Mouse (Mus musculus): ENCODE results near the gene Unc5c. TPM values are rescaled to one million over a fixed set of nuclear protein-coding genes. Genes with fewer than 3 reads are reported as not detected.

The Unc5c gene
- total RNA-seq, 2 experiments from 2014 or later: not detected

DNA sequence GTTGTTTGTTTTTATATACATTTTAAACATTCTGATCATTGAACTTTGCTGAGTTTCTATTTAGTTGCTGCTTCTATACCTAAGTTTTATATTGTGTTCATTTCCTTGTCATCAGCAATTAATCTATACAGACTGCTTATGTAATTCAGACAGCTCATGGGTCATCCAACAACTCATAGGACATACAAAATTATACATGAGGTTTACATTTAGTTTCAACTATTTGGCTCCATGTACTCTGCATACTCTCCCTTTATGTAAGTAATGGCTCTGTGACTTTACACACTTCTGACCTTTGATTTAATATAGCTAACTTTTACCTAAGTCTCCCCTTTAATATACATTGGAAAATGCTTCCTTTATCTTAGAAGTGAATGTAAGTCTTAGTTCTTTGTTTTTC, 332.4 kb downstream of the Unc5c start:
- ATAC-seq (replicated peaks; ENCODE audit: poor library complexity): no peak

DNA sequence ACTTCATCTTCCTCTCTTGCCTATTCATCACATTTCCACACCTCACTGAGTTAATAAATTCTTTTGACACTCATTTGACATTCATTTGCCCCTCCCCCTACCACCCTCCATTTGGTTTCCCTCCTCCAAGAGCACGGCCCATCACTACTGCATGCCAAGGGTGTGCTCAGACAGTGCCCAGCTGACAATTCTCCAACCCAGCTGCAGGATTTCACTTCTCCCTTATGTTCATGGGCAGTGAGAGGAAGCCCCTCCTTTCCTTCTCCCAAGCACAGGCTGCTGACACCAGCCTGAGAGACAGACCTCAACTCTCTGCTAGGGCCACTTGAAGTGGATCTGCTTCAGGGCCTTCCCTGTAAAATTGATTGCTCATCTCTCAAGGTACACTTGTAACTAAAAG, 332.8 kb downstream of the Unc5c start:
- ATAC-seq (replicated peaks; ENCODE audit: poor library complexity): peak; percentile 85

DNA sequence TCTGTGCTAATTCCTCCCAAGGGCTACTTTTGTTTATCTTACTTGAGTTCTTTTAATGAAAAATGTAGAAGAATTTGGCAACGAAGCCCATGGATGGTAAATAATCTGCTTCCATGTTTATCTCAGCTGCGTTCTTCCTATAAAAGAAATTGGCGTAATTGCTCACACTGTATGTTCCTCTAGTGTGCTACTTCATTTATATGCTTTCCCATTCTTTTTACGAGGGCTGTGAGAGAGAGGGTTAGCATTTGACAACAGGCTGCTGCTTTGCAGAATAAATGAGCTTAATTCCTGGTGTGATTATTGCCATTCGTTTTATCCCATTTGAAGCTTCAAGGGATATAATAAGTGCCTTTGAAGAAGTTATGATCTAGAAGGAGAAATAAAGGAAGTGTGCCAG, 339.1 kb downstream of the Unc5c start:
- no peak for ATAC-seq (replicated peaks; ENCODE audit: poor library complexity)

DNA sequence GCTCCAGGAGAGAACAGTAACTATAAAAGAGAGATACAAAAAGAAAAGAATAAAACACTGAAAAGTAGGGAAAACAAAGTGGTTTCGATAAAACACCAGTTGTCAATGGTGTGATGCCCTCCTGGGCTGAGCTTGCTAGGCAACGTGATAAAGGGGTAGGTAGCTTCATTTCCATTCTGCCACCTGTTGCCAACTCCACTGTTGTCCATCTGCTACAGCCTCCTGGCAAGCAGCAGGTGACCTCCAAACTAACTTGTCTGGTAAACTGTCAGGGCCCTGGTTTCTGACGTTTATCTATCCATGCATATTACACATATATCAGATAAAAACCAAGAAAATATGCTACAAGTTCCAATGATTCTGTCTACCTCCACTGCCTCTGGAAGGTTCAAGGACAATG, 344.6 kb downstream of the Unc5c start:
- no peak for ATAC-seq (replicated peaks; ENCODE audit: poor library complexity)

DNA sequence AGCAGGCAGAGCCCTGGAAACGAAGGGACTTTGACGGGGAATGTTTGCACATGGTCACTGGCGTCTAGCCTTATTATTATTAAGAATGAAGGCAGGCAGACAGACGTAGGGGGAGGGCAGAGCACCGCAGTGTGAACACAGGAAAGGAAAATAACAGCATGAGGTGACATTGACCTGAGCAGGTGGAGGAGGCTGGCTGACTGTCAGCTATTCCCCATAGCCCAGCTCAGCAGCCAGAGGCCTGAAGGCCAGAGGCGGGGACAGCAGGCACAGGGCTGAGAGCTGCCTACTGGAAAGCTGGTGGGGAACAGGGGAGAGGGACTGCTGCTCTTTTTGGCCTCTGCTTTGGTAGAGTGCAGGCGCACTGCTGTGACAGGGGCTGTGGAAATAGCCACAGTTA, 345.9 kb downstream of the Unc5c start:
- no peak for ATAC-seq (replicated peaks; ENCODE audit: poor library complexity)

DNA sequence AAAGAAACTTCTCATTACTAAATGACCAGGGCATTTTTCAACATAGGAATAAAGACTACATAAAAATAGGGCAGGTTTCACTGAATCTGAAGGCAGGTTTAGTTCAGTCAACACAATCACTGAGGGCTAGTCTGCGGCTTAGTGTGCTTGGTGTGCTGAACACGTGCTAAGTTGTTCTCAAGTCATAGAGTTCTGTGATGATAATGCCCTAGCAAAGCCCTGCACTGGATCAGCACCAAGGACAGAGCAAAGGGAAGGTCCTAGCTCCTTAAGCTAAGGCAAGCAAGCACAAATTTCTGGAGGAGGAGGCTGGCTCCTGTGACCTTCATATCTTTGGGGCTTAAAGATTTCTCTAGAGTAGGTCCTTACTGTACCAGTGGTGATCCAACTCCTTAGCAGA, 346.3 kb downstream of the Unc5c start:
- peak; percentile 90 for ATAC-seq (replicated peaks; ENCODE audit: poor library complexity)

DNA sequence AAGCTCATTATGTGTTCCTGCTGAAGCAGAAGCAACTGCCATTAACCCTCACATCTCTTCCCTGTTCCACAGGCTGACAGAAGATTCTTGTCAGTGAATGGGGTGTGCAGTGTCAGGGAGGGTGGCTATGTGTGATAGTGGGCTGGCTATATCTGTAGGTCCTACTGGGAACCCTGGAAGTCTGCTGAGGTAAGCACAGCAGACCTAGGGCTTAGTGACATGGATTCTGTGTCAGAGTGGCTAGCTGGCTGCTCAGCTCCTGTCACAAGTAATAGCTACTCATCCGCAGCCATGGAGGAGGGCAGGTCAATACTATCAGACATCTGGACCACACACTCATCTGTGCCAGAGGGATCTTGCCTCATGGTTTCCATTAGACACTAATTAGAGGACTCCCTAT, 349.8 kb downstream of the Unc5c start:
- no peak for ATAC-seq (replicated peaks; ENCODE audit: poor library complexity)

DNA sequence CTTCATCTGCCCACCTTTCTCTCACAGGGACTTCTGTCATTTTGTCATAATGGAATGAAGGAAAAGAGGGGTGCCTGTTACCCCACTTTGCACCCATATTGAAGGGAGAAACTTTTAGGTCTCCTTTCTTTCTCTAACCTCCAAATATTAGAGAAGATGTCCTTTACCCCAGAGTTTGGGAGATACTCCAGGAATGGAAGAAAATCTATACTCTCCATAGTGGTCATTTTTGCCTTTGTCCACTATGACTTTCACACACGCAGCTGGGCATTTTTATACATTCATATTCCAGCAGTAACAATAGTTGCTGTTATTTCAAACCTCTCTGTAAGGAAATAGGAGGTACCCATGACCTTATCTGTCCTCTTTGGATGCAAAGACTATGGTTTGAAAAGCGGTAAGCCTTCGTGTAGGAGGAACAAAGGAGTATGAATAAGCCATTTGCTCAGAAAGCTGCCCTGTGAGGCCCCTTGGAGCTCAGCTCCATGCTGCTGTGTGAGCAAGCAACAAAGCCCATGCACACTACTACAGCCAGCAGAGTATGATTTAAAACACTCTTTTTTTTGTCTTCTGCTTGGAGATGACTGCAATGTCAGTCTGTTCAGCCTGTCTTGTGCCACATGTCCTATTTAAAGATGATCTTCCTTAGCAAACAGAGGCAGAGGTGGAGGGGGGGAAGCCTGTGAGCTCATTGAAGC, 353.7 kb downstream of the Unc5c start:
- no peak for ATAC-seq (replicated peaks; ENCODE audit: poor library complexity)

DNA sequence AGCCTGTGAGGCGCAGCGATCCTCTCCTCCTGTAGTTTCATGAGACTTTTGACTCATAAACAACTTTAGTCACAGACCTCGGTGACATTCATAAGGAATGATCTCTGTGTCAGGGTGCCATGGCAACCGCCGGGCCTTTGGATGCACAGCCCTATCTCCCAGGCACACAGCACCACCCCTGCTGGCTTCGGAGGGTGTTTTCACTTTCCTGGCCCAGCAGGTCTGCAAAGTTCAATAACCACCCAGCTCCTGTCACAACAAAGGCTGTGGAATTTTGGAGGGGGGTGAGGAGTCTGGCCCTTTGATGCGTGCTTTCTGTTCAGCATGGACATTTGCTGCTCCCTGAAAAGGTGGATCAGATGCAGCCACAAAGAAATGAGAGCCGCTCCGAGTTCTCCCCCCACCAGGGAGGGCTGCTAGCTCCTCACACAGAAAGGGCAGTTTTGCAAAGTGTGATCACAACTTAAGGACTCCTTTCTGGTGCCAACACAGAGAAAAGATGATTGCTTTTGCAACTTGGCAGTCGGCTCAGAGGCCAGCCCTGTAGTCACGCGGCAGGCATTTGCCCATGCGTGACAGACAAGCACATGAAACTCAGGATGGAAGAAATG, 354.4 kb downstream of the Unc5c start:
- ATAC-seq (replicated peaks; ENCODE audit: poor library complexity): no peak

DNA sequence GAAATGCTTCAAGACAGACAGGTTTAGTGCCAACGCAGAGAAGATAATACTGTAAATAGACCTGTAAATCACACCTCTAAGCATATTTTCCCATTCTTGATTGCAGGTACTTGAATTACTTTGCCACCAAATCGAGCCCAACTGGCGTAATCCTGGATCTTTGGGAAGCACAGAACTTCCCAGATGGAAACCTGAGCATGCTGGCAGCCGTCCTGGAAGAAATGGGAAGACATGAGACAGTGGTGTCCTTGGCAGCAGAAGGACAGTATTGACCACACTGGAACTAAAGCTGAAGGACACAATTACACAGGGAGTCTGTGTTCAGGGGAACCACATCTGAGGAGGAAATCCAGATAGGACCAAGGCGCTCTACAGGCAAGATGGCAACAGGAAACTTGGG, 363.3 kb downstream of the Unc5c start:
- peak; percentile 31; the same call in 1 of the 2 replicates for ATAC-seq (replicated peaks; ENCODE audit: poor library complexity)

DNA sequence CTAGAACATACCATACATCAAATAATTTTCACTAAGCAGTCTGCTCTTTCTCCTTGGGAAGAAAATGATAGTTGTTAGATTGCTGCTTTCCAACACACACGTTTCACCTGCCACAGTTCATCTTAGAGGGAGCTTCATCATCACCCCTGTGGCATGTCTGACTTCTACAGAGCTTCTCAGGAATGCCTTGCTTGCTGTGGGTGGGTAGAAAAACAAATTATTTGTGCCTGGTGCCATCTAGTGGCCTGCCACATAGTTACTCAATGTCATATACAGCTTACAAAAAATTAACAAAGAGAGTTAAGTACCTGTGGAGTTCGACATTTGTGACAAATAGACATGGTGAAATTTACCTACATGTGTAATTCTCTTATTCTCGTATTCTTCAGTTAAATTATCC, 366.1 kb downstream of the Unc5c start:
- peak; percentile 96 for ATAC-seq (replicated peaks; ENCODE audit: poor library complexity)

DNA sequence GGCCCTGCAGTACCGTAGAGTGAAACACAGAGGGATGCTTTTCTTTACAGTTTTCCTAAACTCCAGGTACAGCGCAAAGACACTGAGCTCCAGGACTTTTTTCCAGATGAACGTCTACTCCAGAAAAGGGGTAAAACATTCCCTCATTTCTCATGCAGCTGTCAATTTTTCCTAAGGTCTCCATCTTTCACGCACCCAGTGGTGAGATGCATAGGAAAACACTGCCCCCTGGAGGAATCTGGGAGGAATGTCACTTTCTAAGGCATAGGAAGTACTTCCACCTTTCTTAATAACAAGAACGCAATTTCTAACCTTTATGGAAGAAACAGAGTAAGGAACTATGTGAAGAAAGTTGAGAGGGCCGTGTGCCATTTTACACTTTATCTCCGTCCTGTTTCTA, 373.8 kb downstream of the Unc5c start:
- ATAC-seq (replicated peaks; ENCODE audit: poor library complexity): peak; percentile 96

DNA sequence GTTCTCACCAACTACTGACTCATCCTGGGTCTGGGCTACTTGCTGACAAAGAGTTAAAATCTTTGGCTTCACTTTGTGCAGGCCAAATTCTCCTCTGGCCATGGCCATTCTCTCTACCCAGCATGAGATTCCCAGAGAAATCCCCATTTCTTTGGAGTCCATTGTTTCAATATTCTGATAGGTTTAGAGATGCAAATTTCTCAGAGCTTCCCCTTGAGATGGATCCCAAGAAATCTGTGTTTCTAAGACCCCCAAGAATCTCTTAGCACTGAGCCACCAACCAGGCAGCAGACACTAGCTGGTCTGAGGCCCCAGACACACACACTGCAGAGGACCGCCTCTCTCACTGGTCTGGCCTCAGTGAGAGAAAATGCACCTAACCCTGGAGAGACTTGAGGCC, 384.2 kb downstream of the Unc5c start:
- ATAC-seq (replicated peaks; ENCODE audit: poor library complexity): no peak

DNA sequence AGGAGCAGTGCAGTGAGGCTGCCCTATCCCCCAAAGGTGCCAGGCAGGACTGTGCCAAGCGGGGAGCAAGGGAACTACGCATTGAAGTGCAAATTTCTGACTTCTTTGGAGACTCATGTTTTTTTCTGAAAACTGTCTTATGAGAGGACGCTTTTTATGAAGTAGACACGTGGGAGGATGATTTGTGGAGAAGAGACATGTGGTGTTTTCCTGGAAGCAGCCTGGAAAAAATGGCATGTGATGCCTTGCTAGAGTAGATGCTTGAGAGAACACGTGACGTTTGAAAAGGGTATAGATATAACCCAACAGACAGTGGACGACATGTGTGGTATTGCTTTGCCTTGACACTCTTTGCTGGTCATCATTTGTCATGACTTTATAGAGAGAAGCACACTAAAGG, 385.1 kb downstream of the Unc5c start:
- ATAC-seq (replicated peaks; ENCODE audit: poor library complexity): no peak

DNA sequence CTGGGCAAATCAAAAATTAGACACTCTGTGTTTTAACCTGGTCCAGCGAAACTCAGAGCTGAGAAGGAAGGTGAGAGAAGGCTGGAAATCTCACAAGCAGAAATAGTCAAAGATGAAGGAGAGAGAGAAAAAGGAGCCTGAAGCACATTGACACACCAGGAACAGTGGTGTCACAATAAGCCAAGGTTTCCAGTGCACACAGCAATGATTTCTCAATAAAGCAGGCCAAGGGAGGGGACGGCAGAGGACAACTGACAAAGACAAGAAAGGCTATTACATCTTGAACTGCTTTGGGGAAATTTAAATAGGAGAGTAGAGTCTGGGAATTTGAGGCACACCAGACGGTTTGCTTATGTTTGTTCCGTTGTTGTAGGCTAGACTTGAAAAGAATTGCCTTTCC, 389.3 kb downstream of the Unc5c start:
- ATAC-seq (replicated peaks; ENCODE audit: poor library complexity): peak; percentile 79

DNA sequence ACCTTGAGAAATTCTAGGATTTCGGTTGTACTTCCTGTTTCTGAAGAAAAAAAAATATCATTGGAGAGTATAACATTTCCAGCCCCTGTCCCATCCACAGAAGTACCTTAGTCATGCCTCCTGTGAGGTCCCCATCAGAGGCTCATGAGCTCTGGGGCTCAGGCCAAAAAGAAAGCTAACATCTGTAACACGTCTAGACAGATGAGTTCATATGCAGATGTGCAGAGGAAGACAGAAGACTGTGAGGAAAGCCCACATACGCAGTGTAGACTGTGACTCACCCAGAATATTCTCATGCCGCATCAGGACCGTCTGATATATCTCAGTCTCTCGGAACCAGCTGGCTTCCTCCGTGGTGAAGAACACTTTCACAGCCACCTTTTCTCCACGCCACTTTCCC, 392.1 kb downstream of the Unc5c start:
- no peak for ATAC-seq (replicated peaks; ENCODE audit: poor library complexity)

DNA sequence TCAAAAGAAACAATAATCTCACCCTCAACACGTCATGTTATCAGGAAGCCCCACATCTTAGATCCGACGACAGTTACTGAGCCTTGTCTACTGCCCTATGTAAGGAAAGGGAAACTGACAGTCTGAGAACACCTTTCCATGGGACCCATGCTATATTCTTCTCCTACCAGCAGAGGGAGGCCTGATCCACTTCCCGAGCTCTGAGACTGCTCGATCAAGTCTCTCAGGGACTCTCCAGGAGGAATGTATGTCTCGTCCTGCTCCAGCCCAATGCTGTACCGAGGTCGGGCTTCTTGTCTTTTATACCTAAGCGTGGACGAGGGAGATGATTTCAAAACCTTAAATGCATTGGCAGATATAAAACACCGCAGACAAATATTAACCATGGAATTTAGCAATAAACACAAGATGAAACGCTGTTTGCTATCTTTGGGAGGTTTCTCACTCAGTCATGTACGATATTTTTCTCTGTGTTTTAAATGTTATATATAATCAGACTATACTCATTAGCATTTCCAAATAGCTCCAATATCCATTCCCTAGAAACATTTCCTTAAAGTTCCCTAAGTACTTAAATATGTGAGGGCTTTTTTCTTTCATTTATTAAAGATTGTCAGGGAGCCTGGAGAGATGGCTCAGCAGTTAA, 397.9 kb downstream of the Unc5c start:
- peak; percentile 100 for ATAC-seq (replicated peaks; ENCODE audit: poor library complexity)

DNA sequence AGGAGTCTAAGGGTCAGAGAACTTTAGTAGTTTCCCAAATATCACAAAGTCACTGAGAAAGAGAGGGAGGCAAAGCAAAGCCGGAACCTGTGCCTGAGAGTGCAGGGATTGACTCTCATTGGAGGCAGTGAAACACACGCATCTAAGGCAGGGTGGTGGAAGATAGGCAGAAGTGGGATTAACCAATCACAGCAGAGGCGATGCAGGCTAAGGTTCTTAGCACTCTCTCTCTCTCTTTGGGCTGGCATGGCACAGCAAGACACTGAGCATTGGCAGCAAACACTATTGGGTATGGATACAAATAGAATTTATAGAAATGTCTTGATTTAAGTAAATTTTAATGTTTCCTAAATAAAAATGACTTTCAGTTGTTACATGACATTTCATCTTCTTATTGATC, 406.8 kb downstream of the Unc5c start:
- no peak for ATAC-seq (replicated peaks; ENCODE audit: poor library complexity)

DNA sequence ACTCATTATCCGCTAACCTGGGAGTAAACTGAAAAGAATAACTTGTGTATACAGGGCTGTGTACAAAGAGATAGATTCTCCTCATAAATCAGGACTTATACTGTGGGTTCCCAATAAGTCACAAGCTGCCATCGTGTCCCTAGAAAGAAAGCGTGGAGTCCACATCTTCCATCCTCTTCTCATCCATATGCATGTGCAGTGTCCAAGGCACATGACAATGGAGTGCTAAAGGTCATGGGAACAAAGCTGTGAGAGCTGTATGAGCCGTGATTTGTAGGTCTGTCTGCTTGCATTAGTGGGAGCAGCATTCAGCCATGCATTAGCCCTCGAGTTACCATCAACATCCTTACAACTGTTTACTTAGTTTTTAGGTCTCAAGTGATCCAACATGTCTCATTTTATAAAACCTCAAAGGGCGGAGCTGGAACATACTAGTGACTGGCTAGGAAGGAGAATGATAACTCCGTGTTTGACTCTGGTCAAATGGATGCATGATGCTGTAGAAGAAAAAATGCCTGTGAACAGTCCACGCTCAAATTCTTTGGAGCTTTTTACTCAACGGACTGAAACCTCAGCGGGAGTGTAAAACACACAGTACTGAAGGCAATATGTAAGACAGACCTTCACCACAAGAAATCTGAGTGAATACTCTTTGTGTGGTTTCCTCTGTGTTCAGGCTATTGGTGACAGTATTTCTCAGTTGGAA, 407.5 kb downstream of the Unc5c start:
- no peak for ATAC-seq (replicated peaks; ENCODE audit: poor library complexity)

DNA sequence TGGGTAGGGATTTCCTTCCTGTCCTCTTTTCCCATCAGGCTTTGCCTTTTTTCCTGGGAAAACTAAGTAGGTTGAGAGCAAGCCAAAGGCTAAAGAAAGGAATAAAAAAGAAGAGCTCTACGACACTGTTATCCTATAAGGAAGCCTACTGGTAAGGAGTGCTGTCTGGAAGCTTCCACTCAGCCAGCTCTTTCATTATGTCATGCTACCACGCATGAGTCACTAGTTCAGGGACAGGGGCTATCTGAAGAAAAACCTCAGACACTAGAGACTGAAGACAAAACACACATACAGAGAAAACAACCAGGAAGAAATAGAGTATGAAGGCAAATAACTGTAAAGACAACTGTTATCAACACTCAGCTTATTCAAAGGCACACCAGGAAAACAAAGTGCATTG, 417.5 kb downstream of the Unc5c start:
- no peak for ATAC-seq (replicated peaks; ENCODE audit: poor library complexity)

DNA sequence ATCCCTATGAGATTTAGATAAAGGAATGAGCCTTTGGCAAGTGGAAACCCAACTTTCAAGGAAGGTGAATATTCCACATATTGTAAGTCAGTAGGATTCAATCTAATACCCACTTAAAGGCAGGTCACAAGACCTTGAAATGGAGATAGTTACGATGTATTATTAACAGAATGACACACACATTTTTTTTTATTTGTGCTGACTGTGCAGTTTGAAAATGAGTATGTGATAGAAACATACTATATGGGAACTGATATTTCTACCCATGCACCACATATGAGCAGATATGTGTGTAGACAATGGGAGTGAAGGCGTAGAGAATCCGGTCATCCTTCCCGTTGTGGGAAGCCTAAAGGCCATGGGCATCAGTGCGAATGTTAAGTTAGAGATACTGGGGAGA, 419.2 kb downstream of the Unc5c start:
- ATAC-seq (replicated peaks; ENCODE audit: poor library complexity): no peak

Measured in megakaryocyte progenitor cell, adult 5-6 weeks (primary cell).